Mouse (Mus musculus): ENCODE results near the gene Mgmt. TPM values are rescaled to one million over a fixed set of nuclear protein-coding genes. Genes with fewer than 3 reads are reported as not detected.

The Mgmt gene
- total and polyA plus RNA-seq, 2 experiments from 2014 or later: 0.66 to 1.3 TPM

GRCm38 (mm10) chr7:137130211-137130610 is 235.8 kb downstream of the Mgmt start:
- TF ChIP-seq CTCF (IDR thresholded peaks at IDR 0.05): no peak
- Histone ChIP-seq H3K27ac (ENCODE audit: low read depth, low read length) (no peak overlapping the region), H3K4me2 (ENCODE audit: low read depth, low read length, poor library complexity, severe bottlenecking) (no peak overlapping the region), H3K9me3 (ENCODE audit: low read length) (no peaks in the 10 kb centered on the region), H3K4me3 (ENCODE audit: low read depth, low read length) (no peak overlapping the region), H3K27me3 (ENCODE audit: insufficient read depth, low read length) (no peaks in the 10 kb centered on the region; the same call in 1 of the 2 replicates), H3K36me3 (ENCODE audit: insufficient read depth, low read length) (no peaks in the 10 kb centered on the region), H3K9ac (replicated peaks; ENCODE audit: low read length, poor library complexity, severe bottlenecking) (no peak overlapping the region), H3K4me1 (ENCODE audit: insufficient read depth, low read length) (peaks cover 3% of the 10 kb centered on the region; the same call in 1 of the 2 replicates)
- 72% methylated on average over 10 of the region's 10 CpGs for WGBS
- no peak for ATAC-seq (ENCODE audit: low FRiP score)
- no peak for DNase-seq (ENCODE audit: low spot score)

DNA sequence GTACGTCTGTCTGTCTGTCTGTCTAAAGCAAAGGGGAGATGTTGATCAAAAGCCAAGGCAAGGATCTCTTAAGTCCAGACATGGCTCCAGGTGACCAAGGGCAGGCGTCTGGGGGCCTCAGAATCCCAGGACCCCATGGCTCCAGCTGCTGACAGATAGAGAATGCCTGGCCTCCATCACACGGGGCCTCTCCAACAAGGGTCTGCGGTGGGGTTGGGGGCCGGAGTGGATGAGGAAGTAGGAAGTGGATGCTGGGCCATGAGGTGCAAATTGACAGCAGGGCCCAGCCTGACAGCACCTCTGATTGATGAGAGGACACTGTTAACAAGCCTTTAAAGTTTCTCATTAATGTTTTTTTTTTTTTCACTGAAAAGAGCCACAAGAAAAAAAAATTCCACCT is 237.5 kb downstream of the Mgmt start:
- ATAC-seq (ENCODE audit: low FRiP score): no peak

DNA sequence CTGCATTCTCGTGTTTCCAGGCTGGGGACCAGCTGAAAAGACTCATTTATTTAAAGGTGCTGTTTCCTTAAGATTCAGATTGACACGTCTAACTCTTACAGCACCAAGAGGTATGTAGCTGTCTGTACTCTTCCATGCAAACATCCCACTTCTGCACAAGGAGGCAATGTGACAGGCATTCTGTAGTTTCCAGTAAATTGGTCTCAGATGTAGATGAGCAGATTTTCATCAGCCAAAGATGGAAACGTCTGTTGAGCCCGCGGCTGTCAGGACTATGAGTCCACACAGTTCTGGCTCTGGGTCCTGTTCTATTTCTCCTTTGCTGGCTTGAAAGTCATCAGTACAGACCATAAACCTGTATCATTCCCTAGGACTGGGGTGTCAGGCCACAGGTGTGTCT is 243.7 kb downstream of the Mgmt start:
- Histone ChIP-seq H3K27ac (ENCODE audit: low read depth, low read length) (no peak overlapping the region), H3K27me3 (ENCODE audit: insufficient read depth, low read length) (no peaks in the 10 kb centered on the region), H3K9ac (replicated peaks; ENCODE audit: low read length, poor library complexity, severe bottlenecking) (no peak overlapping the region), H3K4me3 (ENCODE audit: low read depth, low read length) (no peak overlapping the region), H3K4me1 (ENCODE audit: insufficient read depth, low read length) (no peaks in the 10 kb centered on the region), H3K36me3 (ENCODE audit: insufficient read depth, low read length) (no peaks in the 10 kb centered on the region), H3K9me3 (ENCODE audit: low read length) (no peaks in the 10 kb centered on the region), H3K4me2 (ENCODE audit: low read depth, low read length, poor library complexity, severe bottlenecking) (no peak overlapping the region)
- DNase-seq (ENCODE audit: low spot score) (no peak), ATAC-seq (ENCODE audit: low FRiP score) (no peak)
- WGBS: 64% methylated on average over 5 of the region's 5 CpGs
- no peak for TF ChIP-seq CTCF (IDR thresholded peaks at IDR 0.05)

More for the DNA sequence above, 237.5 kb downstream of the Mgmt start:
- Histone ChIP-seq H3K36me3 (ENCODE audit: insufficient read depth, low read length) (no peaks in the 10 kb centered on the region), H3K9ac (replicated peaks; ENCODE audit: low read length, poor library complexity, severe bottlenecking) (no peak overlapping the region), H3K27me3 (ENCODE audit: insufficient read depth, low read length) (no peaks in the 10 kb centered on the region), H3K4me1 (ENCODE audit: insufficient read depth, low read length) (peaks cover 3% of the 10 kb centered on the region; the same call in 1 of the 2 replicates), H3K4me2 (ENCODE audit: low read depth, low read length, poor library complexity, severe bottlenecking) (no peak overlapping the region), H3K27ac (ENCODE audit: low read depth, low read length) (no peak overlapping the region), H3K9me3 (ENCODE audit: low read length) (no peaks in the 10 kb centered on the region), H3K4me3 (ENCODE audit: low read depth, low read length) (no peak overlapping the region)
- no peak for TF ChIP-seq CTCF (IDR thresholded peaks at IDR 0.05)
- DNase-seq (ENCODE audit: low spot score): no peak
- WGBS: 85% methylated on average over 5 of the region's 5 CpGs

- H3K27ac ChIP-seq (ENCODE audit: low read depth, low read length): no peak overlapping the region
- H3K9me3 ChIP-seq (ENCODE audit: low read length): no peaks in the 10 kb centered on the region
- no peak overlapping the region for H3K4me2 ChIP-seq (ENCODE audit: low read depth, low read length, poor library complexity, severe bottlenecking)
- H3K9ac ChIP-seq (replicated peaks; ENCODE audit: low read length, poor library complexity, severe bottlenecking): no peak overlapping the region
- H3K36me3 ChIP-seq (ENCODE audit: insufficient read depth, low read length): no peaks in the 10 kb centered on the region
- WGBS: 87% methylated on average over 7 of the region's 7 CpGs
- no peak for TF ChIP-seq CTCF (IDR thresholded peaks at IDR 0.05)
- no peaks in the 10 kb centered on the region for H3K27me3 ChIP-seq (ENCODE audit: insufficient read depth, low read length)
- H3K4me1 ChIP-seq (ENCODE audit: insufficient read depth, low read length): no peaks in the 10 kb centered on the region
- ATAC-seq (ENCODE audit: low FRiP score): no peak
- DNase-seq (ENCODE audit: low spot score): no peak
- H3K4me3 ChIP-seq (ENCODE audit: low read depth, low read length): no peak overlapping the region
These were observed 245.9 kb downstream of the Mgmt start for GRCm38 (mm10) chr7:137140321-137140720.

GRCm38 (mm10) chr7:137141386-137141785 is 247.0 kb downstream of the Mgmt start:
- ATAC-seq (ENCODE audit: low FRiP score) (no peak), DNase-seq (ENCODE audit: low spot score) (no peak)
- H3K27me3 ChIP-seq (ENCODE audit: insufficient read depth, low read length): no peaks in the 10 kb centered on the region
- no peak overlapping the region for H3K27ac ChIP-seq (ENCODE audit: low read depth, low read length)
- TF ChIP-seq CTCF (IDR thresholded peaks at IDR 0.05): no peak
- WGBS: 44% methylated on average over 3 of the region's 3 CpGs
- no peaks in the 10 kb centered on the region for H3K36me3 ChIP-seq (ENCODE audit: insufficient read depth, low read length)
- no peak overlapping the region for H3K4me3 ChIP-seq (ENCODE audit: low read depth, low read length)
- no peak overlapping the region for H3K9ac ChIP-seq (replicated peaks; ENCODE audit: low read length, poor library complexity, severe bottlenecking)
- no peaks in the 10 kb centered on the region for H3K4me1 ChIP-seq (ENCODE audit: insufficient read depth, low read length)
- H3K9me3 ChIP-seq (ENCODE audit: low read length): no peaks in the 10 kb centered on the region
- H3K4me2 ChIP-seq (ENCODE audit: low read depth, low read length, poor library complexity, severe bottlenecking): no peak overlapping the region

DNA sequence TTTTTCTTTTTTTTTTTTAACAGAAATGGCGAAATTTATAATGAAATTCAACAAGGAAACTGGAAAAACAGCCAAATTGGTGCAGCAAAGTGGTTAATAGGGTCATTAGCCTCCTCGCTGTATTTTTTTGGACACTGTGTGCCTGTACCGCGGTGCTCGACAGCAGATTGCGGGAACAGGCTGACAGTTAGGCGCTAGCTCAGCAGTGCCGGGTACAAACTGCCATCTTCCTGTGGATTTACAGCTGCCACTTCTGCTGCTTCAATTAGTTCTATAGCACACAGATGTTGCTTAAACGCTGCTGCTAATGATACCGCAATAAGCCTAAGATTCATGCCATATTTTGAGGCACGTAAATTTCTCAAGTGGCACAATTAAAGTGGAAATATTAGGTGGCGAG is 252.7 kb downstream of the Mgmt start:
- Histone ChIP-seq H3K4me3 (ENCODE audit: low read depth, low read length) (no peak overlapping the region), H3K9ac (replicated peaks; ENCODE audit: low read length, poor library complexity, severe bottlenecking) (no peak overlapping the region), H3K9me3 (ENCODE audit: low read length) (no peaks in the 10 kb centered on the region), H3K4me1 (ENCODE audit: insufficient read depth, low read length) (no peaks in the 10 kb centered on the region), H3K27ac (ENCODE audit: low read depth, low read length) (no peak overlapping the region), H3K4me2 (ENCODE audit: low read depth, low read length, poor library complexity, severe bottlenecking) (no peak overlapping the region), H3K36me3 (ENCODE audit: insufficient read depth, low read length) (no peaks in the 10 kb centered on the region), H3K27me3 (ENCODE audit: insufficient read depth, low read length) (peaks cover 3% of the 10 kb centered on the region; the same call in 1 of the 2 replicates)
- ATAC-seq (ENCODE audit: low FRiP score) (no peak), DNase-seq (ENCODE audit: low spot score) (peak; percentile 75)
- TF ChIP-seq CTCF (IDR thresholded peaks at IDR 0.05): no peak
- WGBS: 72% methylated on average over 12 of the region's 12 CpGs
